Mouse (Mus musculus) myocyte (in vitro differentiated cells): ENCODE results near the gene Pcgf6.

ENCODE experiments used
- E2F4 ChIP-seq: IDR thresholded peaks from one replicate; pipeline ENCODE4 v1.6.1; 2011; ENCODE audit warnings: mild to moderate bottlenecking, control low read depth, moderate library complexity; ENCODE audit not compliant: insufficient read depth
- MAX ChIP-seq: IDR thresholded peaks from one replicate; pipeline ENCODE4 v1.6.1; 2011; ENCODE audit warnings: low read depth, mild to moderate bottlenecking, control low read depth
- MYOD1 ChIP-seq, 3 experiments: IDR thresholded peaks; one replicate each; pipeline ENCODE4 v1.6.1; 2011; ENCODE audit warnings: control low read depth in 2 of 3, low read depth in 2 of 3, mild to moderate bottlenecking in 2 of 3, moderate library complexity in 1 of 3; ENCODE audit not compliant: insufficient read length in 2 of 3, control insufficient read depth in 1 of 3
- MYOG ChIP-seq, 3 experiments: IDR thresholded peaks; one replicate each; pipeline ENCODE4 v1.6.1; 2011; ENCODE audit warnings: control low read depth in 2 of 3, low read depth in 2 of 3, mild to moderate bottlenecking in 2 of 3; ENCODE audit not compliant: insufficient read length in 2 of 3, control insufficient read depth in 1 of 3, insufficient read depth in 1 of 3
- POLR2A ChIP-seq: IDR thresholded peaks from one replicate; pipeline ENCODE4 v1.6.1; 2011; ENCODE audit warnings: low read depth, mild to moderate bottlenecking, control low read depth, moderate library complexity; ENCODE audit not compliant: insufficient read length
- POLR2AphosphoS2 ChIP-seq: IDR thresholded peaks from one replicate; pipeline ENCODE4 v1.6.1; 2011; ENCODE audit warnings: low read depth, control low read depth; ENCODE audit not compliant: insufficient read length
- TCF3 ChIP-seq: IDR thresholded peaks from one replicate; pipeline ENCODE4 v1.6.1; 2011; ENCODE audit warnings: low read depth, control low read depth; ENCODE audit not compliant: insufficient read length
- USF1 ChIP-seq: IDR thresholded peaks from one replicate; pipeline ENCODE4 v1.6.1; 2011; ENCODE audit warnings: low read depth, mild to moderate bottlenecking, control low read depth, moderate library complexity

GRCm38 (mm10) chr19:47089718-47090525, 39.2 kb upstream of the Pcgf6 start:
- TF ChIP-seq POLR2AphosphoS2, result no peak
- TF ChIP-seq MYOG (IDR thresholded peaks at IDR 0.05; ENCODE audit: control insufficient read depth in 1 of 3, insufficient read depth in 1 of 3, insufficient read length in 2 of 3, low read depth in 2 of 3), result no peak
- TF ChIP-seq POLR2A, result no peak
- no peak for TF ChIP-seq E2F4
- no peak for TF ChIP-seq USF1
- no peak for TF ChIP-seq MAX
- no peak for TF ChIP-seq TCF3
- no peak for TF ChIP-seq MYOD1 (IDR thresholded peaks at IDR 0.05; ENCODE audit: control insufficient read depth in 1 of 3, insufficient read length in 2 of 3, low read depth in 2 of 3)
